Mouse (Mus musculus): ENCODE measurements around the gene Pkib. TPM values are rescaled to one million over a fixed set of nuclear protein-coding genes. Genes with fewer than 3 reads are reported as not detected.

Pkib gene
- polyA plus RNA-seq, 1 experiment from 2014 or later, result 7.8 TPM

- 87% methylated on average over 1 of the region's 1 CpGs for WGBS
- Histone ChIP-seq H3K36me3 (no peaks in the 10 kb centered on the region), H3K27ac (no peak overlapping the region), H3K27me3 (no peaks in the 10 kb centered on the region), H3K9me3 (no peaks in the 10 kb centered on the region), H3K4me2 (replicated peaks) (no peak overlapping the region), H3K9ac (replicated peaks) (no peak overlapping the region), H3K4me3 (replicated peaks) (no peak overlapping the region), H3K4me1 (replicated peaks) (no peaks in the 10 kb centered on the region)
- no peak for ATAC-seq
These were observed 21.5 kb downstream of the Pkib start for GRCm38 (mm10) chr10:57653297-57653696.

GRCm38 (mm10) chr10:57660505-57660904 is 28.7 kb downstream of the Pkib start:
- 88% methylated on average over 3 of the region's 3 CpGs for WGBS
- H3K36me3 ChIP-seq, result no peaks in the 10 kb centered on the region

GRCm38 (mm10) chr10:57663758-57664157 is 32.0 kb downstream of the Pkib start:
- Histone ChIP-seq H3K9me3 (no peaks in the 10 kb centered on the region), H3K4me3 (replicated peaks) (no peak overlapping the region), H3K9ac (replicated peaks) (no peak overlapping the region), H3K27me3 (no peaks in the 10 kb centered on the region), H3K4me1 (replicated peaks) (no peaks in the 10 kb centered on the region), H3K27ac (no peak overlapping the region), H3K36me3 (no peaks in the 10 kb centered on the region), H3K4me2 (replicated peaks) (no peak overlapping the region)
- no peak for ATAC-seq
- 91% methylated on average over 1 of the region's 1 CpGs for WGBS

More at GRCm38 (mm10) chr10:57660505-57660904, 28.7 kb downstream of the Pkib start:
- H3K4me1 ChIP-seq (replicated peaks), result no peaks in the 10 kb centered on the region
- no peak overlapping the region for H3K4me2 ChIP-seq (replicated peaks)
- H3K9me3 ChIP-seq, result no peaks in the 10 kb centered on the region
- H3K4me3 ChIP-seq (replicated peaks), result no peak overlapping the region
- no peak overlapping the region for H3K27ac ChIP-seq
- ATAC-seq, result no peak
- no peaks in the 10 kb centered on the region for H3K27me3 ChIP-seq
- H3K9ac ChIP-seq (replicated peaks), result no peak overlapping the region

GRCm38 (mm10) chr10:57664253-57664652 is 32.5 kb downstream of the Pkib start:
- Histone ChIP-seq H3K9ac (replicated peaks) (no peak overlapping the region), H3K36me3 (no peaks in the 10 kb centered on the region), H3K27ac (no peak overlapping the region), H3K27me3 (no peaks in the 10 kb centered on the region), H3K4me3 (replicated peaks) (no peak overlapping the region), H3K9me3 (no peaks in the 10 kb centered on the region), H3K4me2 (replicated peaks) (no peak overlapping the region), H3K4me1 (replicated peaks) (no peaks in the 10 kb centered on the region)
- 92% methylated on average over 2 of the region's 2 CpGs for WGBS
- no peak for ATAC-seq

GRCm38 (mm10) chr10:57675740-57676139 is 44.0 kb downstream of the Pkib start:
- no peaks in the 10 kb centered on the region for H3K27me3 ChIP-seq
- H3K36me3 ChIP-seq, result no peaks in the 10 kb centered on the region
- H3K4me1 ChIP-seq (replicated peaks), result no peaks in the 10 kb centered on the region
- H3K9me3 ChIP-seq, result no peaks in the 10 kb centered on the region
- no peak overlapping the region for H3K9ac ChIP-seq (replicated peaks)
- H3K4me3 ChIP-seq (replicated peaks), result no peak overlapping the region
- H3K27ac ChIP-seq, result no peak overlapping the region
- no peak for ATAC-seq
- H3K4me2 ChIP-seq (replicated peaks), result no peak overlapping the region

- no peak for ATAC-seq
- Histone ChIP-seq H3K27ac (no peak overlapping the region), H3K4me3 (replicated peaks) (no peak overlapping the region), H3K9ac (replicated peaks) (no peak overlapping the region), H3K4me1 (replicated peaks) (no peaks in the 10 kb centered on the region), H3K27me3 (no peaks in the 10 kb centered on the region), H3K4me2 (replicated peaks) (no peak overlapping the region), H3K36me3 (no peaks in the 10 kb centered on the region), H3K9me3 (no peaks in the 10 kb centered on the region)
- WGBS, result 88% methylated on average over 3 of the region's 3 CpGs
These were observed 56.2 kb downstream of the Pkib start for GRCm38 (mm10) chr10:57687999-57688398.

GRCm38 (mm10) chr10:57690161-57690560 is 58.4 kb downstream of the Pkib start:
- Histone ChIP-seq H3K27me3 (no peaks in the 10 kb centered on the region), H3K4me1 (replicated peaks) (no peaks in the 10 kb centered on the region), H3K9ac (replicated peaks) (no peak overlapping the region), H3K4me2 (replicated peaks) (no peak overlapping the region), H3K27ac (no peak overlapping the region), H3K36me3 (no peaks in the 10 kb centered on the region), H3K9me3 (no peaks in the 10 kb centered on the region), H3K4me3 (replicated peaks) (no peak overlapping the region)
- no peak for ATAC-seq
- 86% methylated on average over 2 of the region's 2 CpGs for WGBS

- no peak for ATAC-seq
- Histone ChIP-seq H3K4me2 (replicated peaks) (no peak overlapping the region), H3K27me3 (no peaks in the 10 kb centered on the region), H3K27ac (no peak overlapping the region), H3K9me3 (no peaks in the 10 kb centered on the region), H3K9ac (replicated peaks) (no peak overlapping the region), H3K4me3 (replicated peaks) (no peak overlapping the region), H3K36me3 (no peaks in the 10 kb centered on the region), H3K4me1 (replicated peaks) (0 out of 2 replicates have a peak, but pooled peaks cover 5% of the 10 kb centered on the region)
- WGBS, result 88% methylated on average over 4 of the region's 4 CpGs
These were observed 70.5 kb downstream of the Pkib start for GRCm38 (mm10) chr10:57702246-57702645.

- Histone ChIP-seq H3K27ac (no peak overlapping the region), H3K27me3 (no peaks in the 10 kb centered on the region), H3K4me2 (replicated peaks) (no peak overlapping the region), H3K9ac (replicated peaks) (no peak overlapping the region), H3K36me3 (no peaks in the 10 kb centered on the region), H3K9me3 (no peaks in the 10 kb centered on the region), H3K4me3 (replicated peaks) (no peak overlapping the region), H3K4me1 (replicated peaks) (no peaks in the 10 kb centered on the region)
- no peak for ATAC-seq
These were observed 89.3 kb downstream of the Pkib start for GRCm38 (mm10) chr10:57721035-57721434.

GRCm38 (mm10) chr10:57722363-57722762 is 90.6 kb downstream of the Pkib start:
- H3K4me1 ChIP-seq (replicated peaks), result no peaks in the 10 kb centered on the region
- WGBS, result 88% methylated on average over 3 of the region's 3 CpGs
- H3K4me2 ChIP-seq (replicated peaks), result no peak overlapping the region
- H3K27me3 ChIP-seq, result no peaks in the 10 kb centered on the region
- no peak overlapping the region for H3K9ac ChIP-seq (replicated peaks)
- H3K27ac ChIP-seq, result no peak overlapping the region
- ATAC-seq, result no peak
- H3K4me3 ChIP-seq (replicated peaks), result no peak overlapping the region
- H3K36me3 ChIP-seq, result no peaks in the 10 kb centered on the region
- no peaks in the 10 kb centered on the region for H3K9me3 ChIP-seq

GRCm38 (mm10) chr10:57727666-57728065 is 95.9 kb downstream of the Pkib start:
- H3K27ac ChIP-seq, result no peak overlapping the region
- no peaks in the 10 kb centered on the region for H3K9me3 ChIP-seq
- no peaks in the 10 kb centered on the region for H3K27me3 ChIP-seq
- 87% methylated on average over 8 of the region's 8 CpGs for WGBS
- no peak overlapping the region for H3K4me3 ChIP-seq (replicated peaks)
- H3K4me2 ChIP-seq (replicated peaks), result no peak overlapping the region
- H3K4me1 ChIP-seq (replicated peaks), result no peaks in the 10 kb centered on the region
- H3K9ac ChIP-seq (replicated peaks), result no peak overlapping the region
- no peak for ATAC-seq
- H3K36me3 ChIP-seq, result no peaks in the 10 kb centered on the region

- no peak for ATAC-seq
- no peak overlapping the region for H3K27ac ChIP-seq
- H3K27me3 ChIP-seq, result no peaks in the 10 kb centered on the region
- no peak overlapping the region for H3K9ac ChIP-seq (replicated peaks)
- H3K9me3 ChIP-seq, result no peaks in the 10 kb centered on the region
- 90% methylated on average over 3 of the region's 3 CpGs for WGBS
- H3K4me2 ChIP-seq (replicated peaks), result no peak overlapping the region
- H3K36me3 ChIP-seq, result no peaks in the 10 kb centered on the region
- H3K4me1 ChIP-seq (replicated peaks), result no peaks in the 10 kb centered on the region
- no peak overlapping the region for H3K4me3 ChIP-seq (replicated peaks)
These were observed 99.9 kb downstream of the Pkib start for GRCm38 (mm10) chr10:57731672-57732071.

GRCm38 (mm10) chr10:57740733-57741132 is 109.0 kb downstream of the Pkib start:
- no peaks in the 10 kb centered on the region for H3K9me3 ChIP-seq
- H3K27ac ChIP-seq, result no peak overlapping the region
- H3K36me3 ChIP-seq, result no peaks in the 10 kb centered on the region
- no peak overlapping the region for H3K9ac ChIP-seq (replicated peaks)
- no peak overlapping the region for H3K4me2 ChIP-seq (replicated peaks)
- 71% methylated on average over 4 of the region's 4 CpGs for WGBS
- H3K4me3 ChIP-seq (replicated peaks), result no peak overlapping the region
- H3K27me3 ChIP-seq, result no peaks in the 10 kb centered on the region
- ATAC-seq, result no peak
- H3K4me1 ChIP-seq (replicated peaks), result peaks cover 4% of the 10 kb centered on the region; the same call in 1 of the 2 replicates

Data from midbrain, embryonic 13.5 days (tissue).